Mouse (Mus musculus): ENCODE measurements around the gene Dmrtc2. TPM values are rescaled to one million over a fixed set of nuclear protein-coding genes. Genes with fewer than 3 reads are reported as not detected.

Gene Dmrtc2
- total and polyA plus RNA-seq, 3 experiments = not detected

DNA sequence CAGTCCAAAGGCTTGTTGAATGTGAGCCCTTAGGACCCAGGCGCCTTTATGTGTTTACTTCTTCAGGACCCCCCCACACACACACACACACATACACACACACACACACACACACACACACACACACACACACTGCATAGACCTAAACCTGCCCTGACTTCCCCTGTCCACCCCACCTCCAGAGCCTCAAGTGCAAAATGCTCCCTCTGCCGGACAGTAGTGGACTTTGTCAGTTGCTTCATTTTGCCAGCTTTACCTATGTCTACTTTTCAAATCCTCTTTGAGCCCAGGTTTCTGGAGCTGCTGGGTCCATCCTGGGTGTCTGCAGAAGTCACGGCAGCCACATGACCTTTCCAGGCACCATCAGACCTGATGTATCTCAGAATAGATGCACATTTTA, 35.1 kb downstream of the Dmrtc2 start (continued):
- TF ChIP-seq MXI1 (IDR thresholded peaks at IDR 0.05; ENCODE audit: low read depth, low read length) (no peak), ZMIZ1 (IDR thresholded peaks at IDR 0.05; ENCODE audit: low read depth, low read length) (no peak), TCF12 (IDR thresholded peaks at IDR 0.05; ENCODE audit: low read depth, low read length) (no peak), POLR2AphosphoS5 (IDR thresholded peaks at IDR 0.05; ENCODE audit: borderline replicate concordance, low read depth, low read length) (no peak)

DNA sequence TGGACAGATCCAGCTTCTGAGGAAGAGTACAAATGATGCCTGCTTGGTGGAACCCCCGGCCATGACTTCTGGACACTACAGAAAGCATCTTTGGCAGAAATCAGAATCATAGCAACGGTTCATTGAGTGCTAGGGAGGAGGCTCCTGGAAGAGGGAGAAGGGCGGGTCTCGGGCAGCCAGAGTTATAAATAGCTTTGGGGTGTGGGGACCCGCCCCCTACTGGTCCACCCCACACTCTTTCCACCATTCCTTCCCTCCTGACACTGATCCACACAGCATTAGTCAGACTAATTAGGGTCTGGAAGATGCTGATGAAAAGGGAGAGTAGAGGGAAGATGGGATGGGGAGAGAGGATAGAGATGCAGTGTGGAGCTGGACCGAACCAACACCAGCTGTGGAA, 36.7 kb downstream of the Dmrtc2 start:
- TF ChIP-seq UBTF (IDR thresholded peaks at IDR 0.05; ENCODE audit: borderline replicate concordance, insufficient read depth, low read depth, low read length) = no peak
- no peak for TF ChIP-seq CHD1 (IDR thresholded peaks at IDR 0.05; ENCODE audit: low read depth, low read length)
- TF ChIP-seq HCFC1 (IDR thresholded peaks at IDR 0.05; ENCODE audit: low read depth, low read length) = no peak
- TF ChIP-seq GABPA (IDR thresholded peaks at IDR 0.05; ENCODE audit: low read depth, low read length) = no peak
- TF ChIP-seq CHD2 (IDR thresholded peaks at IDR 0.05; ENCODE audit: low read length) = no peak
- no peak for TF ChIP-seq SIN3A (IDR thresholded peaks at IDR 0.05; ENCODE audit: low read length)
- H3K27me3 ChIP-seq (ENCODE audit: control insufficient read depth in 1 of 2, insufficient read depth in 2 of 2, low read length in 2 of 2) = no peaks in the 10 kb centered on the region
- peaks cover 0 to 27% of the 10 kb centered on the region in 2 experiments; a peak in 2 of 4 replicates for H3K4me1 ChIP-seq (ENCODE audit: control insufficient read depth in 1 of 2, insufficient read depth in 2 of 2, low read length in 2 of 2)
- H3K9ac ChIP-seq (ENCODE audit: control insufficient read depth, low read depth, low read length, poor library complexity, severe bottlenecking) = no peak overlapping the region
- peaks cover 3 to 19% of the 10 kb centered on the region in 2 experiments for H3K36me3 ChIP-seq (ENCODE audit: control insufficient read depth in 1 of 2, insufficient read depth in 2 of 2, low read length in 2 of 2)
- no peak overlapping the region for H3K27ac ChIP-seq (ENCODE audit: control insufficient read depth, low read depth, low read length)
- H3K4me3 ChIP-seq (ENCODE audit: control insufficient read depth in 1 of 2, insufficient read depth in 1 of 2, low read depth in 2 of 2, low read length in 2 of 2) = no peak overlapping the region
- H3K79me2 ChIP-seq (ENCODE audit: control insufficient read depth, insufficient read depth, low read length, poor library complexity) = peaks cover 28% of the 10 kb centered on the region
- no peak for DNase-seq (ENCODE audit: low read depth, low spot score)
- H3K9me3 ChIP-seq (replicated peaks; ENCODE audit: insufficient read depth, low read length) = no peaks in the 10 kb centered on the region

DNA sequence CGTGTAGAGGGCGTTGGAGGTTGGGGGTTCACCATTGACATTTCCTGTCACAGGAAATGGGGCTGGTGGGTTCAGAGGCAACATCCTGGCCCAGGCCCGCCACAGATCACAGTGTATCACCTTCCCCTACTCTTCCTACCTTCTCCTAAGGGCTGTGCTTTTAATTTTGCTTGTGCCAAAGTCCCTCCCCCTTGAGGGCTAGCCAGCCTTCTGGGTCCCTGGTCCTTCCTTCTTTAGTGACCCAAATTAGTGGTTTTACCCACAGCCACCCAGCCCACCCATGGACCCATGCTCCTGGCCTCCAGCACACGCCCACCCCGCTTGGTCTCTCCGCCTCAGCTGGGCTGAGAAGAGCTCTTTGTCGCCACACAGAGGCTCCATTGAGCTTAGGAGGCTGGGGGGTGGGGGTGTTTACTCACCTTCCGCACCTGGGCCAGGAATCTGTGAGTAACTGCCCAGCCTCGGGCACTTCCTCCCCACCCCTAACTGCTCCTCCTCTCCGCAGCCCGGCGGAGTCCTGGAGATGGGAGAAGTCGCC, 37.4 kb downstream of the Dmrtc2 start:
- no peak overlapping the region for H3K9ac ChIP-seq (ENCODE audit: control insufficient read depth, low read depth, low read length, poor library complexity, severe bottlenecking)
- peaks cover 0 to 24% of the 10 kb centered on the region in 2 experiments; a peak in 2 of 4 replicates for H3K4me1 ChIP-seq (ENCODE audit: control insufficient read depth in 1 of 2, insufficient read depth in 2 of 2, low read length in 2 of 2)
- H3K36me3 ChIP-seq (ENCODE audit: control insufficient read depth in 1 of 2, insufficient read depth in 2 of 2, low read length in 2 of 2) = peaks cover 3 to 15% of the 10 kb centered on the region in 2 experiments
- H3K4me3 ChIP-seq (ENCODE audit: control insufficient read depth in 1 of 2, insufficient read depth in 1 of 2, low read depth in 2 of 2, low read length in 2 of 2) = no peak overlapping the region
- H3K79me2 ChIP-seq (ENCODE audit: control insufficient read depth, insufficient read depth, low read length, poor library complexity) = peaks cover 28% of the 10 kb centered on the region
- no peak for DNase-seq (ENCODE audit: low read depth, low spot score)
- TF ChIP-seq MAZ (IDR thresholded peaks at IDR 0.05; ENCODE audit: low read depth, low read length) (no peak), HCFC1 (IDR thresholded peaks at IDR 0.05; ENCODE audit: low read depth, low read length) (no peak), SIN3A (IDR thresholded peaks at IDR 0.05; ENCODE audit: low read length) (no peak), TBP (IDR thresholded peaks at IDR 0.05; ENCODE audit: low read depth, low read length) (no peak), KAT2A (conservative IDR thresholded peaks at IDR 0.05; ENCODE audit: low read depth, low read length) (no peak)
- H3K9me3 ChIP-seq (replicated peaks; ENCODE audit: insufficient read depth, low read length) = no peaks in the 10 kb centered on the region
- no peak overlapping the region for H3K27ac ChIP-seq (ENCODE audit: control insufficient read depth, low read depth, low read length)
- no peaks in the 10 kb centered on the region for H3K27me3 ChIP-seq (ENCODE audit: control insufficient read depth in 1 of 2, insufficient read depth in 2 of 2, low read length in 2 of 2)

All from MEL (cell line).